Mouse (Mus musculus): ENCODE data around the gene Ocel1.

Ocel1 gene

DNA sequence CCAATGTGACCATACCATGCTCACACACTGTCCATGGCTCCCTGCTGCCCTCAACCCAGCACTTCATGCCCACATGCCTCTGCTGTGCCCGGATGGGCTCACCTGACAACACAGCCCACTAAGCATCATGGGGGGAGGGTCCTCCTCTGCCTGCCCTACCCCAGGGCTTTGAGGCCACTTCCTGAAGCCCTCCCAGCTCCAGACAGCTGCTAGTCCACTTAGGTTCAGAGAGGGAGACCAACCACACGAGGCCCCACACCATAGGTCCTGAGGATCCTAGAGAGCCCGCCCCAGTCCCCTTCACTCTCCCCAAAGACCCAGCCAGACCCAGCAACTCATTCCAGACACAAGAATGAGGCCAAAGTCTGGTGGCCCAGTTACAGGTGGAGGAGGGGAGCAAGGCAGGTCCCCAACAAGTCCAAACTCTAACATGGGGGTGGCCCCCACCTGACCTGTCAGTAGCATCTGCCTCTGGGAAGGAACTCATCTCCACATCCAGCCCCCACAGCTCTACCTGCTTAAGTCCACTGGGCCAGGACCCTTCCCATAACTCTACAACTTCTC lies 8.5 kb downstream of the Ocel1 start:
- DNase-seq (ENCODE audit: low spot score in 2 of 2) = no peak

DNA sequence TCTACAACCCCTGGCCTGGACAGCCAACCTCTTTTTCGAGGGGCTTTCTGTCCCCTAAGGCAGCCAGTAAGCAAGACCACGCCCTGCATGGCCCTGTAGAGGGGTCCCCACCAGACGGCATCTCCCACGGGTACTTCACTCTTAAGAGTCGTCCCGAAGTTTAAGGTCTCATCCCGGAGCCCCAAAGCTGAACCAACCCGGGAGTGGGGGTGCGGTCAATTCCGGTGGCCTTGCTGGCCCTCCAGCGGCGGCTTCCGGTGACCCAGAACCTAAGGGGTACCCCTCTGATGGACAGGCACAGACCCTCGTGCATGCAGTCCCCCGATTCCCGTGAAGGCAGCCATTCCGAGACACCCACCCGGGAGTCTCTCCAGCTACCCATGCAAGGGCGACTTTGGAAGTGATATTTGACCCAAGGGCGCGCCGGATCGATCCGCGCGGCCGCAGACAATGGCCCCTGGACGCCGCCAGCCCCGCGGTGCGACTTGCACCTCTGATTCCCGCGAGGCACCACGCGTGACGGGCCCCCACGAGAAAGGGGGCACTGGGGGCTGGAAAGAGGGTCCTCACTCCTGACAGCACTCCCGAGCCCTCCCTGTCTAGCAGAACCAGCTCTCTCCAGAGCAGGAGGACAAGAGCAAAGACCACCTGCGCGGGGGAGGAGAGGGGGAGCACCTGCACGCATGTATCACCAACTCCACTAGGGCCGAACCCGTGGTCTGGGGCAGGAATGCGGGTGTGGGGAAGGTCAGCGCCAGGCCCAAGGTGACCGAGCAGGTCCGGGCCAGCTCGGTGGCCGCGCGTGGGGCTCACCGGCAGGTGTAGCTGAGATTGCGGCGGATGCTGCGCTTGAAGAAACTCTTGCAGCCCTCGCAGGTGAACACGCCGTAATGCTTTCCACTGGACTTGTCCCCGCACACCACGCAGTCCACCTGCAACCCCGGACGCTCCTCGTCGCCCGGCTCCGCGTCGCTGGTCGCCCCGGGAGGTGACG lies 9.4 kb downstream of the Ocel1 start:
- DNase-seq (ENCODE audit: low spot score in 2 of 2) = no peak

GRCm38 (mm10) chr8:71381421-71381970 lies 10.4 kb downstream of the Ocel1 start, which contains the start of gene Nr2f6:
TSS of gene Nr2f6 (minus strand) at chr8:71381960.
- no peak for DNase-seq (ENCODE audit: low spot score in 2 of 2)

- peak in 1 of 2 experiments; percentile 66 for DNase-seq (ENCODE audit: low spot score in 2 of 2)
Measured at GRCm38 (mm10) chr8:71381971-71382961, 11.2 kb downstream of the Ocel1 start.

DNA sequence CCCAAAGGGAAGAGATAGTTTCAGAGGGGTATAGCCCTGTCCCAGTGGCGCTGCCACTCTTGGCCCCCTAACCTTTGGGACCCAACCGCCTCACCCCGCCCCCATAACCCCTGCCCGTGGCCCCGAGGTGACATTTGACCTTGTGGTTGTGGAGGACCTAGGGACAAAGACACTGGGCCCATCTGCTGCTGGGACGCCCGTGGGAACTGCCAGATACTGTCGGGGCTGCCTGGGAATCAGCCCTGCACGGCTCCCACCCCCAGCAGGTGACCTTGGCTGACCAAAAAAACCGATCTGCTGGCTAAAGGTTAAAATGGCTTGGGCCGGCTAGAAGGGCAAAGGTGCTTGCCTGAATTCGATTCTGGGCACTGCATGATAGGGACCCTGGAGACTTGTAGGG lies 12.3 kb downstream of the Ocel1 start:
- no peak for DNase-seq (ENCODE audit: low spot score in 2 of 2)

GRCm38 (mm10) chr8:71383860-71384259 lies 12.8 kb downstream of the Ocel1 start:
- no peak for DNase-seq (ENCODE audit: low spot score in 2 of 2)

- DNase-seq (ENCODE audit: low spot score in 2 of 2) = no peak
Measured at GRCm38 (mm10) chr8:71385212-71385835, 14.2 kb downstream of the Ocel1 start.

GRCm38 (mm10) chr8:71388267-71388666 lies 17.2 kb downstream of the Ocel1 start:
- no peak for DNase-seq (ENCODE audit: low spot score in 2 of 2)

- no peak for DNase-seq (ENCODE audit: low spot score in 2 of 2)
Measured at GRCm38 (mm10) chr8:71391696-71392095, 20.6 kb downstream of the Ocel1 start.

DNA sequence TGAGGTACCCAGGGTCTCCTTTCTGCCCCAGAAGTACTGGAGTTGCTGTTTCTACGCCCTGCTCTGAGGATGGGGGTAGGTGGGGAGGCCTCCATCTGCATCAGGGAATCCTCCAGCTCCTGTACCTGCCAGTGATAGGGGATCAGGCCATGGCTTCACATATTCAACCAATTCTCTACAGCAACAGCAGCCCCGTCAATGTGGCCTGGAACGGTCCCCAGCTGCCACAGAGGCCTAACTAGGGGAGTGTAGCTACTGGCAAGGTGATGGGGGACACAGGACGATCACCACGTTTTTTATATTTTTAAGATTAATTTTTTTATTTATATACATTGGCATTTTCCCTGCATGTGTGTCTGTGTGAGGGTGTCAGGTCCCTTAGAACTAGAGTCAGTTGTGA lies 21.3 kb downstream of the Ocel1 start:
- DNase-seq (ENCODE audit: low spot score in 2 of 2) = peak in 1 of 2 experiments; percentile 1

DNA sequence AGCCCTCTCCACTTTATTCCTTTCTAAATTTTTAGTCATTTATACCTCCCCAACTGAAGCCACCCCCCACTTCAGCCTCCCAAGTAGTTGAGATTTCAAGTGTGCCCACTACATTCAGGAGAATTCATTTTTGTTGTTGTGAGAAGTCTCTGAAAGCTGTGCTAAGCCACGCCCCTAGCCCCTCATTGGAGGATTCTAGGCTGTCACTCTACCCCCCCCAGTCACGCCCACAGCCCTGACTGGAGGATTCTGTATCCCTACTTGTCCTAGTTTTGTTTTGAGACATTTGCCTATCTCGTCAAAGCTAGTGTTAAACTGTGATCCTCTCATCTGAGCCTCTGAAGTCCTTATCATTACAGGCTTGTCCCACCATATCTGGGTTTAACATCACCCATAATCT lies 21.8 kb downstream of the Ocel1 start:
- DNase-seq (ENCODE audit: low spot score in 2 of 2) = peak in 1 of 2 experiments; percentile 3

GRCm38 (mm10) chr8:71394481-71394880 lies 23.4 kb downstream of the Ocel1 start:
- peak in 1 of 2 experiments; percentile 5 for DNase-seq (ENCODE audit: low spot score in 2 of 2)

GRCm38 (mm10) chr8:71395071-71395470 lies 24.0 kb downstream of the Ocel1 start:
- DNase-seq (ENCODE audit: low spot score in 2 of 2) = peak in 1 of 2 experiments; percentile 3

DNA sequence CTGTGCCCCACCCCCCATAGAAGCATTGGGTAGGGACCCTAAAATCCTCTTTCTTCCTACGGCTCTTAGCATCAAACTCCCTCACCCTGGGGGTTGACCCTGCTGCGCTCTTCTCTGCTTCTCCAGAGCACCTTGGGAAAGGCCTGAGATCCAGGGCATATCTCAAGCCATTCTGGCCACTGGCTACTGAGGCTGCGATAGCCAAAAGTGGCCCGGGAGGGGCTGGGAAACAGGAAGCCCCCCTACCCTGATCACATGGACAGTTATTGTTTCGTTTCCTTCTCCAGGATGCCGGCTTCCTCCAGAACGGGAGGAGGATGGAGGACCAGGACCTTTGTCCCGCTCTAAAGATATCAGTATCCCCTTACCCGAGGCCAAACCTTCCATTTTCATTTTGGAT lies 24.5 kb downstream of the Ocel1 start, which contains the start of gene Ushbp1:
Gene Ushbp1, minus strand, starts transcription at position 174 of the 400 bp plus-strand sequence.
- DNase-seq (ENCODE audit: low spot score in 2 of 2) = no peak

- DNase-seq (ENCODE audit: low spot score in 2 of 2) = peak; percentile 91
Measured at GRCm38 (mm10) chr8:71396639-71397305, 25.7 kb downstream of the Ocel1 start, which contains the start of gene Babam1. TSS of gene Babam1 (plus strand) at chr8:71396861.

- DNase-seq (ENCODE audit: low spot score in 2 of 2) = no peak
Measured at GRCm38 (mm10) chr8:71397701-71398100, 26.6 kb downstream of the Ocel1 start.

DNA sequence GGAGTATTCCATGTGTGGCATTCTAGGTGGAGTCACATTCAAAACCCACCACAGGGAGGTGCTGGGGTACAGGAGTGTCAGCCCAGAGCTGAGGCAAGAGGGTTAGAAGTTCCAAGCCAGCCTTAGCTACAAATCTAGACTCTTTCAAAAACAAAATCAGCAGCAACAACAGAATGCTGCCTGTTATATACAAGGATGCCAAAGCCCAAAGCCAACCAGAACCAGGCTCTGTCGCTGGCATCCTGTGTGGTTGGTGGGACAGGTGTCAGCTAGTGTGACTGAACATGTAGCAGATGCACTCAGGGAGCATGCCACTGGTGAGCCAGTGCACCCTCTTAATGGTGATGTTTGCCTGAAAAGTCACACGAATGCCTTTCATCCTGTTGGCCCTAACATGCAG lies 29.7 kb downstream of the Ocel1 start:
- no peak for DNase-seq (ENCODE audit: low spot score in 2 of 2)

GRCm38 (mm10) chr8:71401454-71401853 lies 30.4 kb downstream of the Ocel1 start:
- DNase-seq (ENCODE audit: low spot score in 2 of 2) = no peak

DNA sequence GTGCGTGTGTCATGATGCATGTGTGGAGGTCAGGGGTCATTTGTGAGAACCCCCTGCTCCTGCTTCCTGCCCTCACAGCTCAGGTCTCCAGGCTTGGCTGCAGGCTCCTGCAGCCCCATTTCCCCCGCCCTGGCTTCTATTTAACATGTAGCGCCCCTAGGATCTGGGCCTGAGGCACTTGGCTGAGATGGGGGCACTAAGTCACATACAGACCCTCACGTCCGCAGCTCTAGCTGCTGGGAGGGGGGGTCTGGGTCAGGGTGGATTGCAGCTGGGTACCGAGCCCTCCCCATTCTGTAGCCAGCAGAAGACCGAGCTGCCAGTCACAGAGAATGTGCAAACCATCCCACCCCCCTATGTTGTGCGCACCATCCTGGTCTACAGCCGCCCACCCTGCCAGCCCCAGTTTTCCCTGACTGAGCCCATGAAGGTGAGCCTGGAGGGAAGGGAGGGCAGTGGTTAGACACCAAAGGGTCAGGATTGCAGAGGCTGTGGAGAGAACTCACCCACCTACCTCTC lies 31.4 kb downstream of the Ocel1 start:
- no peak for DNase-seq (ENCODE audit: low spot score in 2 of 2)

All from frontal cortex, postnatal 14 days (tissue).